Mouse (Mus musculus) cortical plate, adult 2 months (tissue): ENCODE data around the gene Vps52.

Experiments
- CTCF ChIP-seq: fragments of 200-500 bp; IDR thresholded peaks from 2 replicates; pipeline ENCODE4 v1.5.1; 2011; ENCODE audit warnings: mild to moderate bottlenecking, control low read depth, low read length; ENCODE audit not compliant: insufficient read depth; ENCODE audit errors: extremely low read depth
- POLR2A ChIP-seq: fragments of 200-500 bp; IDR thresholded peaks from 2 replicates; pipeline ENCODE4 v1.6.1; 2011; ENCODE audit warnings: mild to moderate bottlenecking, low read length, control low read depth; ENCODE audit not compliant: insufficient read depth; ENCODE audit errors: extremely low read depth

DNA sequence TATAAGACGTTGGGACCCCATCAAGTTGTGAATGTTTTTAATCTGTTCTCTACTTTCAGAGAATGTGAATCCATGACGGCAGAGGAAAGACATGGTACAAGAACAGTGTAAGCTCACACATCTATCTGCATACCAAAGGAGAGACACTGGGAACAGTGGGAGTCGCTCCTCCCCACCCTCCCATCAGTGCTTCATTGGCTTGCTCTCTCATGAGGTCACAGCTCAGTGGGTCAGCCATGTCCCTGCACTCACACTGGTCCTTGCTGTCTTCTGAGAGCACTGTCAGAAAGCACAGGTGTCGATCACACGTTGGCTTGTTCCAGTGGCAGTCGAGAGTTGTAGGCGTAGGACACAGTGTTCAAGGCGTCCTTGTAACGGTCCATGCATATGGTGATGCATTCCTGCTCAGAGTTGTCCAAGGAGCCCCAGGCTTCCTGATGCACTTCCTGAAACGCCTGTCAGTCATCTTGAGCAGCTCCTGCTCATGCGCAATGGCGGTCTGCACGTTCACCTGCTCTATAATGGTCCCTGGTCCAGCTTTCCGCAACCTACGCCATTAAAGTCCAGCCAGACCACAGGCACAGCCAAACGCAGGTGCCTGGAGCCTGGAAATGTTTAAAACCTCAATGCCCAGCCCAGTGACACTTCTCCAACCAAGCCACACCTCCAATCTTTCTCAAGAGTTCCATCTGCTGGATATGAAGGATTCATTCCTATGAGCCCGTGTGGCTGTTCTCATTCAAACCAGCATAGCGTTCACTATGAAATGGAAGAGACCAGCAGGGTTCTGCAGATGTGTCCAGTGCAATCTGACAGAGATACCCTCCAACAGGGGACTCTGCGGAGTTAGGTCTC lies 24.8 kb downstream of the Vps52 start:
- TF ChIP-seq CTCF (no peak), POLR2A (no peak)
